Mouse (Mus musculus) CD4-positive, CD25-positive, alpha-beta regulatory T cell, adult 4 months (primary cell): ENCODE measurements around the gene Fbxl16. TPM values are rescaled to one million over a fixed set of nuclear protein-coding genes. Genes with fewer than 3 reads are reported as not detected.
"Not testable (repeated sequence)": the region's sequence is repeated elsewhere in the genome, so short reads cannot be mapped to it uniquely, and the experiment has no call there.

Experiments
- ATAC-seq: one replicate; pipeline ENCODE4 v1.8.0; 2017
- polyA plus RNA-seq, 2 experiments: library from polyadenylated mRNA; unstranded; fragments of 100-300 nt; shearing (Covaris generic); gene quantifications; one replicate each; pipeline ENCODE4 v1.2.1; 2017

Gene Fbxl16
- polyA plus RNA-seq, 2 experiments from 2014 or later = not detected

- no peak for ATAC-seq
These were observed 12.6 kb upstream of the Fbxl16 start for GRCm38 (mm10) chr17:25796211-25796771.

DNA sequence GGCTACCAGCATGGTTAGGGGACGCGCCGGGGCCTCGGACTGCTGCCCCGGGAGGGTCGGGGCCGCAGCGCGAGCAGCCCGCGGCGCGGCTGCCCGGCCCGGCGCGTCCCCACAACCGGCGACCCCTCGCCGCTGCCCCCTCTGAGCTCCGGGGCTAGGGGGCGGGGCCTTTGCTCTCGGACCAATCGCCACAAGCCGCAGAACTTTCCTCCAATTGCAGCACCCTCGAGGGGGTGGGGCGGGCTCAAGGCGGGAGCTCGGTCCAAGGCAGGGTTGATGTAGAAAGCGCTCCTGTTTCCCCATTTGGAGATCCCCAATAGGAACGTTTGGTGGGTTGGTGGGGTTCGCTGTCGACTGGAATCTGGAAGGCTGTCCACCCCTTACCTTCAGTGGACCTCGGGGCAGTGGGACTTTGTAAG, 11.9 kb upstream of the Fbxl16 start, which contains the start of gene Metrn:
Gene Metrn (minus strand): TSS at position 186 of the 419 bp plus-strand sequence.
- peak; percentile 60 for ATAC-seq

GRCm38 (mm10) chr17:25801029-25801428, 7.9 kb upstream of the Fbxl16 start:
- ATAC-seq = peak; percentile 81

DNA sequence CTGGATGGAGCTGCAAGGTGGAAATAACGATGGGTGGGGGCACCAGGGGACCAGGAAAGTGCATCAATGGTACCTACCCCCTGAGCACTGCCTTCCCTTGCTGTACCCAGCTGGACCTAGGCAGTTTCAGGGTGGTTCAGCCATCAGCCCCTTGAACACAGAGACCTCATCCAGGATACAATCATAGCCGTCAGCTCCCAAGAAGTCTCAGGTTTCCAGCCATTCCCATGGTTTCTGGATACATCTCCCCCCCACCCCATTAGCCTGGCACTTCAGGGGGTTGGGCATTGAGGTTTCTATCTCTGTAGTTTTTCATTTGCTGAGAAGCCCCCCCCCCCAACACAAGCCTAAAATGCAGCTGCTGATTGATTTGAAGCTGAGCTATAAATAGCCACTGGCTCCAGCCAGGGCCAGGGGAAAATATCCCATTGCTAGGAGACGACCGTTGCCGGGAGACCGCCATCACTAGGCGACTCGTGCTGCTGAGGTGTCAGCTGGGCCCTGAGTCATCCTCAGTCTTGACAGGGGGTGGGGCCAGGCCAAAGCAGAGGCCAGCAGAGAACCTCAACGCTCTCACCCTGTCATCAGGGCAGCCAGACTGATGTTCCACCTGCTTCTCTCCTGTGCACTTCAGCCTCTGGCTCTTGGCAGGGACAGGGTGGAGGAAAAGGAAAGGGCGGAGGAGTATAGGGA, 5.9 kb upstream of the Fbxl16 start:
- no peak for ATAC-seq

- no peak for ATAC-seq
These were observed 2.4 kb upstream of the Fbxl16 start for GRCm38 (mm10) chr17:25806507-25806906.

GRCm38 (mm10) chr17:25807452-25807851, 1.4 kb upstream of the Fbxl16 start:
- ATAC-seq = not testable (repeated sequence)

GRCm38 (mm10) chr17:25808028-25808427, 857 bp upstream of the Fbxl16 start:
- no peak for ATAC-seq

DNA sequence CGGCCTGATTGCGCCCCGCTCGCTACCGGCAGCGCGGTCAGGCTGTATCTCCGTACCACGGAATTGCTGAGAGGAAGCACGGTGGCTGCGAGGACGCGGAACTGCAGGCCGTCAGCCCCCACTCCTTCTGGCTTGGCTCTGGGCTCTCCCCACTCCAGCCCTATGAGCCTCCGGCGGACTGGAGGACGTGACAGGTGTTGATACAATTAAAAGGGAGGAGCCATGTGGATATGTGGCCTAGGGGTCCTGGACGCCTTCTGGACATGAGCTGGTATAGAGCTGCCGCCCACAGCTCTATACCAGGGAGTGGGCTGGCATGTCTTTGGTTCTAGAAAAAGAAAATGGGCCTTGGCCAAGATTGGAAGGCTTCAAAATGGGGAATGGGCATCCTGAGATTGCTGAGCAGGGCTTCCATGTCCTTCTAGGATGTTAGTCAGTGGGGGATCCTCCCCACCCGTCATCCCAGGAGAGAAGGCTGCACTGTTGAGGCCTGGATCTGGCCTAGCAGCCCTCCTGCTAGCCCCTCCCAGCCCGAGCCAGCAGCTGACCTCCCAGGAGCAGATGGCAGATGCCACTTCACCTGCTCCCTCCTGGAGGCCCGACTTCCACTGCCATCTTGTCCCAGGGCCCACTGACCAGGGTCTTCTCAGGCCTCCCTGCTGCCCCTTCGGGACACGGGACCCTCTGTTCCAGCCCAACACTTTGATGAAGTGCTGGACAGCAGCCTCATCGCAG, 888 bp downstream of the Fbxl16 start:
- no peak for ATAC-seq

DNA sequence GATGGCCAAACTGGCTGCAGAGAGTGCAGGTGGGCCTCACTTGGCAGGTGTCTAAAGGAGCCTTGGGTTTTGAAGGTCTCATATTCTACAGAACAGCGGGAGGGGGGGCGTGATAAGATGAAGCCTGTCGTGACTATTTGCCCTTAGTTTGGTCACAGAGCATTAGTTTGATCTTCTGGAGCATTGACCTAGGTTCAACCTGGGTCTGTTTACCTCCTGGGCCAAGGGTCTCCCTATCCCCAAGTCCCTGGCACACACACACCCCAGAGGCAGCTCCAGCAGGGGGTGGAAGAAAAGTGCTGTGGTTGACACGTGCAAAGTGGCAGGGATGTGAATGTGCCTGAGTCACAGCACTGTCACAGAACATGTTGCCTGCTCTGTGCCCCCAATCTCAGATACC, 2.0 kb downstream of the Fbxl16 start:
- ATAC-seq = no peak

DNA sequence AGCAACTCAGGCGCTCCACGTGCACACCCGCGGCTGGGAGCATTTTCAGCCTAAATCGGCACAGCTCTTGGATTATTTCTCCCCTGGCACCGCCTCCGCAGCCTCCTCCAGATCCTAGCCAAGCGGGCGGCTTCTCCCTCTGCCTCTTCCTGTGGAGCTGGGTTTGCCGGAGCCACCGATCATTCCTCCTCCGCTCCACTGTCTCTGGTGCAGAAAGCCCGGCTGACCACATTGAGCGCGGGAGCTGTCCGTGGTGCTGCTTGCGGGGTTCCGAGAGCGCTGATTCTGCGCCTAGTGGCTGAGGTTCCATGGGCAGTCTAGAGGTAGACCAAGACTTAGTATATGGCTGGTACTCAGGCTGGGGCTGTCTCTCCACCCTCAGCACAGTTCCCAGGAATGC, 4.6 kb downstream of the Fbxl16 start:
- peak; percentile 45 for ATAC-seq

DNA sequence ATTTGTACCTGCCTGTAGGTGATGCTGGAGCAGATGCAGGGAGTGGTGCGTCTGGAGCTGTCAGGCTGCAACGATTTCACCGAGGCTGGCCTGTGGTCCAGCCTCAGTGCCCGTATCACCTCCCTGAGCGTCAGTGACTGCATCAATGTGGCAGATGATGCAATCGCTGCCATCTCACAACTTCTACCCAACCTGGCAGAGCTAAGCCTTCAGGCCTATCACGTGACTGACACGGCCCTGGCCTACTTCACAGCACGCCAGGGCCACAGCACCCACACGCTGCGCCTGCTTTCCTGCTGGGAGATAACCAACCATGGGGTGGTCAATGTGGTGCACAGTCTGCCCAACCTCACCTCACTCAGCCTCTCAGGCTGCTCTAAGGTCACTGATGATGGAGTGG, 8.8 kb downstream of the Fbxl16 start:
- ATAC-seq = no peak

- ATAC-seq = no peak
These were observed 10.2 kb downstream of the Fbxl16 start for GRCm38 (mm10) chr17:25818851-25819780.

GRCm38 (mm10) chr17:25823452-25823851, 14.6 kb downstream of the Fbxl16 start, which contains the start of gene Wdr24:
TSS of gene Wdr24 (plus strand) at chr17:25823627.
- peak; percentile 99 for ATAC-seq

GRCm38 (mm10) chr17:25824362-25825142, 15.7 kb downstream of the Fbxl16 start:
- no peak for ATAC-seq

- no peak for ATAC-seq
These were observed 16.4 kb downstream of the Fbxl16 start for GRCm38 (mm10) chr17:25825311-25825710.

DNA sequence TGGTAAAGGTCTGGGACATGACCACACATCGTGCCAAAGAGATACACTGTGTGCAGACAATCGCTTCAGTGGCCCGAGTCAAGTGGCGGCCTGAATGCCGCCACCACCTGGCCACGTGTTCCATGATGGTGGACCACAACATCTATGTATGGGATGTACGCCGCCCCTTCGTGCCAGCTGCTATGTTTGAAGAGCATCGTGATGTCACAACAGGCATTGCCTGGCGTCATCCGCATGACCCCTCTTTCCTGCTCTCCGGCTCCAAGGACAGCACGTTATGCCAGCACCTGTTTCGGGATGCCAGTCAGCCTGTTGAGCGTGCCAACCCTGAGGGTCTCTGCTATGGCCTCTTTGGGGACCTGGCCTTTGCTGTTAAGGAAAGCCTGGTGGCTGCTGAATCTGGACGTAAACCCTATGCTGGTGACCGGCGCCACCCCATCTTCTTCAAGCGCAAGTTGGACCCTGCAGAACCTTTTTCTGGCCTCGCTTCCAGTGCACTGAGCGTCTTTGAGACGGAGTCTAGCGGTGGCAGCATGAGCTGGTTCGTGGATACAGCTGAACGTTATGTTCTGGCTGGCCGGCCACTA, 17.2 kb downstream of the Fbxl16 start:
- ATAC-seq = no peak

DNA sequence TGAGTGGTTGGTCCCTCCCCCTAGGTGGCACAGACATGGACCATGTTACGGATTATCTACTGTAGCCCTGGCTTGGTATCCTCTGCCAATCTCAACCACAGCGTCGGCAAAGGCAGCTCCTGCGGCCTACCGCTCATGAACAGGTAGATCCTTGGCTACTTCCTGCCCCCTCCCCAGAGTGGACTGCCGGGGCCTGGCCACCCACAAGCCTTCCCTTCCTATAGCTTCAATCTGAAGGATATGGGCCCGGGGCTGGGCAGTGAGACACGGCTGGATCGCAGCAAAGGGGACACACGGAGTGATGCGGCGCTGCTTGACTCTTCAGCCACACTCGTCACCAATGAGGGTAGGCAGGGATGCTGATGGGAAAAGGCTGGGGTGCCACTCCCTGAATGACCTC, 18.1 kb downstream of the Fbxl16 start:
- ATAC-seq = no peak

- no peak for ATAC-seq
These were observed 18.8 kb downstream of the Fbxl16 start for GRCm38 (mm10) chr17:25827546-25828222.

- ATAC-seq = no peak
These were observed 19.3 kb downstream of the Fbxl16 start for GRCm38 (mm10) chr17:25828223-25828594.

DNA sequence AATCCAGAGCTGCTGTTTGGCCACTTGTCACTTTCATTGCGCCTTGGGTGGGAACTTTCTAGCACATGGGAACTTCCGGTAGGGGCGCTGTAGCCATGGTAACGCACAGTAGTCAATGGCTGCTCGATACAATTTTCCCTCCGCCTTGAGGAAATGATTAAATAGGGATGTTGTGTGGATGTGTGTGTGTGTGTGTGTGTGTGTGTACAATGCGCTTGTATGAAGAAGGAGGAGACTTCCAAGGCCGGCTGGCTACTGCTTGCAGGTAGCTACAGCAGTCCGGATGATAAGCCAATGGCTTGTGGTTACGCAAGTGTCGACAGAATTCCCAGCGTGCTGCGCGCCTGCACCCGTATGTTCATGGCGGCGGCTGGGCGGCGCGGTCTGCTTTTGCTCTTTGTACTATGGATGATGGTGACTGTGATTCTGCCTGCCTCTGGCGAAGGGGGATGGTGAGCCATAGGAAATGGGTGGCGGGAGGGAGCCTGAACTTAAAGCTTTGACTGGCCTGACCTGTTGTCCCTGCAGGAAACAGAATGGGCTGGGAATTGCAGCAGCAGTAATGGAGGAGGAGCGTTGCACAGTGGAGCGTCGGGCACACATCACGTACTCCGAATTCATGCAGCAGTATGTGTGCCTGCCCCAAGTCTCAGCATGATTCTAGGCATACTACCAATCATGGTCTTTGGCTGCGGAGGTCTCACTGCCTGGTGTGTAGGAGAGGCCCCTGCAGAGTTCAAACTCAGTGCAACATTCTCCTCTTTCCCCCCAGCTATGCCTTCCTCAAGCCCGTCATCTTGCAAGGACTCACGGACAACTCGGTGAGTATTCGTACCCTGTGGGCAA, 20.1 kb downstream of the Fbxl16 start, which contains the start of gene Jmjd8:
Gene Jmjd8 (plus strand): TSS at position 156 of the 846 bp plus-strand sequence.
- peak; percentile 70 for ATAC-seq
